Mouse (Mus musculus): ENCODE results near the gene Cuta. TPM values are rescaled to one million over a fixed set of nuclear protein-coding genes. Genes with fewer than 3 reads are reported as not detected.

The Cuta gene
- polyA plus RNA-seq, 1 experiment from 2014 or later: 172 TPM

DNA sequence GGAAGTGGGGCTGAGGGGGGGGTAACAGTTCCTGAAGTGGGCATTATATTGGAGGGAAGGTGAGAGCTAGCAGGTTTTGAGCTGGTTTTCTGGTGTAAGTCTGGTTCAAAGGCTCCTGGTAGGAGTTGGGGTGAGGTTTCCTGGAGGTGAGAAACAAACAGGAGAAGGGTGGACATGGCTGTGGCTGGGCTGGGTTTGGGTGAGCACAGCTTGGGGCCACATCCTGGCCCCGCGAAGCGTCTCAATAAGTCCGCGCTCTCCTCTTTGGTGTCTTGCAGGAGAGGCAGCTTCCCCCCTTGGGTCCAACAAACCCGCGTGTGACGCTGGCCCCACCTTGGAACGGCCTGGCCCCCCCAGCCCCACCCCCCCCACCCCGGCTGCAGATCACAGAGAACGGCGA lies 30.9 kb upstream of the Cuta start:
- Histone ChIP-seq H3K9me3 (replicated peaks) (no peaks in the 10 kb centered on the region), H3K4me2 (no peak overlapping the region), H3K27ac (no peak overlapping the region), H3K4me3 (no peak overlapping the region), H3K4me1 (peaks cover 35% of the 10 kb centered on the region), H3K9ac (no peak overlapping the region), H3K36me3 (ENCODE audit: poor library complexity, severe bottlenecking) (peaks cover 68% of the 10 kb centered on the region), H3K27me3 (no peaks in the 10 kb centered on the region)
- 66% methylated on average over 6 of the region's 12 CpGs for WGBS
- ATAC-seq: no peak

DNA sequence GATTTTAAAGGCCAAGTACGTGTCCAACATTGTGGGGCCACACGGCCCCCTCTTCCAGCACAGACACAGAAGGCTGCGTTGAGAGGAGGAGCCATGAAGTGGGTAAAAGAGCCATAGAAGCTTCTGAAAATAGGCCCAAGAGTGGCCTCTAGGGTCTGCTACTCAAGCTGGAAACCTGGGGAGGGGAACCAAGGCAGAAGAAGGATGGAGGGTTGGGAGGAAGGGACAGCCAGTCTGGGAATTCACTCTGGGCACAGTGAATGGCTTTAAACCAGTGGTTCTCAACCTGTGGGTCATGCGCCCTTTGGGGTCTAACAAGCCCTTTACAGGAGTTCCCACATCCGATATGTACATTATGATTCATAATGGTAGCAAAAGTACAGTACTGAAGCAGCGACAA lies 29.9 kb upstream of the Cuta start:
- Histone ChIP-seq H3K9ac (no peak overlapping the region), H3K36me3 (ENCODE audit: poor library complexity, severe bottlenecking) (peaks cover 68% of the 10 kb centered on the region), H3K4me1 (peaks cover 25% of the 10 kb centered on the region), H3K4me2 (no peak overlapping the region), H3K27ac (no peak overlapping the region), H3K4me3 (no peak overlapping the region), H3K9me3 (replicated peaks) (no peaks in the 10 kb centered on the region), H3K27me3 (no peaks in the 10 kb centered on the region)
- WGBS: 84% methylated on average over 6 of the region's 6 CpGs
- ATAC-seq: no peak

DNA sequence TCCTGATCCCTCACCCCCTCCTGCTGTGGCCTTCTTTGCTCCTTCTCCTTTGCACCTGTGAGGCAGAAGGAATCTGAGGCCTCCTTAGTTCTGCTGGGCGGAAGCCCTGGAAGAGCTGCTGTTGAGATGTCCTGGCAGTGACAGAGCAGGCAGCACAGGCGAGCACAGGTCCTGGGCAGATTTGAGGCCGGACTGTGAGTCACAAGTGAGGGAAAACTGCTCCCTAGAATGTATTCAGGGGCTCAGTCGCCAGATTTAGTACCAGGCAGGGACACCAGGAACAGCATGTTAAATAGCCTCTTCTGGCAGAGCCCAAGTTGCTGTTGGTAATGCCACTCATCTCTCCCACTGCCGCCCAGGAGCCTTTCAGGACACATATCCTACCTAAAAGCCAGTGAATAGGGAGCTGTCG lies 28.8 kb upstream of the Cuta start:
- Histone ChIP-seq H3K27ac (no peak overlapping the region), H3K36me3 (ENCODE audit: poor library complexity, severe bottlenecking) (peaks cover 77% of the 10 kb centered on the region), H3K9me3 (replicated peaks) (no peaks in the 10 kb centered on the region), H3K4me3 (no peak overlapping the region), H3K4me2 (no peak overlapping the region), H3K9ac (no peak overlapping the region), H3K27me3 (no peaks in the 10 kb centered on the region), H3K4me1 (peaks cover 17% of the 10 kb centered on the region)
- no peak for ATAC-seq
- WGBS: 78% methylated on average over 6 of the region's 6 CpGs

GRCm38 (mm10) chr17:26967477-26967876 lies 28.1 kb upstream of the Cuta start:
- Histone ChIP-seq H3K9me3 (replicated peaks) (no peaks in the 10 kb centered on the region), H3K27me3 (no peaks in the 10 kb centered on the region), H3K4me3 (no peak overlapping the region), H3K9ac (no peak overlapping the region), H3K36me3 (ENCODE audit: poor library complexity, severe bottlenecking) (peaks cover 85% of the 10 kb centered on the region), H3K4me1 (peaks cover 15% of the 10 kb centered on the region), H3K27ac (no peak overlapping the region), H3K4me2 (no peak overlapping the region)
- 89% methylated on average over 6 of the region's 6 CpGs for WGBS
- ATAC-seq: no peak

GRCm38 (mm10) chr17:26966993-26967392 lies 27.6 kb upstream of the Cuta start:
- no peak overlapping the region for H3K4me3 ChIP-seq
- H3K9ac ChIP-seq: no peak overlapping the region
- no peak overlapping the region for H3K4me2 ChIP-seq
- H3K36me3 ChIP-seq (ENCODE audit: poor library complexity, severe bottlenecking): peaks cover 89% of the 10 kb centered on the region
- no peak for ATAC-seq
- H3K27ac ChIP-seq: no peak overlapping the region
- no peaks in the 10 kb centered on the region for H3K27me3 ChIP-seq
- H3K4me1 ChIP-seq: peaks cover 10% of the 10 kb centered on the region
- H3K9me3 ChIP-seq (replicated peaks): no peaks in the 10 kb centered on the region
- 91% methylated on average over 11 of the region's 11 CpGs for WGBS

GRCm38 (mm10) chr17:26961572-26962240 lies 22.3 kb upstream of the Cuta start:
- Histone ChIP-seq H3K27me3 (no peaks in the 10 kb centered on the region), H3K9ac (no peak overlapping the region), H3K27ac (no peak overlapping the region), H3K4me1 (no peaks in the 10 kb centered on the region), H3K9me3 (replicated peaks) (no peaks in the 10 kb centered on the region), H3K4me2 (no peak overlapping the region), H3K36me3 (ENCODE audit: poor library complexity, severe bottlenecking) (peaks cover 99% of the 10 kb centered on the region), H3K4me3 (no peak overlapping the region)
- 93% methylated on average over 21 of the region's 21 CpGs for WGBS
- no peak for ATAC-seq

DNA sequence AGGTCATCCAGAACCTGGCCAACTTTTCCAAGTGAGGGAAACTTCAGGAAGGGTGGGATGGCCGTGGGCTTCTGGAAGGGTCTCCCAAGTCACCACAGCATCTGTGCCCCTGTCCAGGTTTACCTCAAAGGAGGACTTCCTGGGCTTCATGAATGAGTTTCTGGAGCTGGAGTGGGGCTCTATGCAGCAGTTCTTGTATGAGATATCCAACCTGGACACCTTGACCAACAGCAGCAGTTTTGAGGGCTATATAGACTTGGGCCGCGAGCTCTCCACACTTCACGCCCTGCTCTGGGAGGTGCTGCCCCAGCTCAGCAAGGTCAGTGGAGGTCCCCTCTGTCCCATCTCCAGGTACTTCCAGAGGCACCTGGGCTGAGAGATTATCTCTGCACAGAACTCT lies 20.4 kb upstream of the Cuta start:
- peaks cover under 1% of the 10 kb centered on the region; the same call in 1 of the 2 replicates for H3K4me1 ChIP-seq
- H3K9ac ChIP-seq: no peak overlapping the region
- 97% methylated on average over 4 of the region's 4 CpGs for WGBS
- H3K36me3 ChIP-seq (ENCODE audit: poor library complexity, severe bottlenecking): peaks cover 99% of the 10 kb centered on the region
- no peak for ATAC-seq
- no peaks in the 10 kb centered on the region for H3K9me3 ChIP-seq (replicated peaks)
- H3K4me2 ChIP-seq: no peak overlapping the region
- H3K27me3 ChIP-seq: no peaks in the 10 kb centered on the region
- H3K27ac ChIP-seq: no peak overlapping the region
- no peak overlapping the region for H3K4me3 ChIP-seq

DNA sequence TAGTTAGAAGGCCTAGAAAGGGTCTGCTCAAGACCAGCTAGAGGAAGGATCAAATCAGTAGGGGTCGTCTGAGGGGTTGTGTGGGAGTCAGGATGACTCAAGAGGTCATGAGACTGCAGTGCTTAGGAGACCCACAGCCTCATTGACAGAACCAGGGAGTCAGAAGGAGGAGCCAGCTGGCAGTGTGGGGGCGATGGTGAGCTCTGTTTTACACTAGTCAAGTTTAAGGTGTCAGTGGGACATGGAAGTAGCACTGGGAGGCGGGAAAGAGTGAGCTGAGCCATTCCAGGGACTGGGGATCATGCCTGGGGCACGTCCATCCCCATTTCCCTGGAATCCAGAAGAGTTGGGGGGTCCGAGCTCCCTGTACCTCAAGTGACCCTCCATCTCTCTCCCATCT lies 19.5 kb upstream of the Cuta start:
- no peak for ATAC-seq

DNA sequence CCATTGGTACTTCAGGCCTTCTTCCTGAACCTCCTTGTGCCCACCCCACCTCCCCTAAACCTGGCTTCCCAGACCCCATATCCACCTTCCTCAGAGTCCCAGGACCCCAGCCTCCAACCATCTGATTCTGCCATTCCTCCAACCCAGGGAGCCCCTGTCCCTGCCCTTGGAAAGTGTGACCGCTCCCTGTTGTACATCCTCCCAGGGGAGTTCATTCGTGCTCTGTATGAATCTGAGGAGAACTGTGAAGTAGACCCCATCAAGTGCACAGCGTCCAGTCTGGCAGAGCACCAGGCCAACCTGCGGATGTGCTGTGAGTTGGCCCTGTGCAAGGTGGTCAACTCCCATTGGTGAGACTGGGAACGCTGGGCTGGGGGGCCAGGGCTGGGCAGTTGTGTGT lies 18.5 kb upstream of the Cuta start:
- WGBS: 92% methylated on average over 5 of the region's 5 CpGs
- Histone ChIP-seq H3K4me3 (no peak overlapping the region), H3K4me1 (peaks cover 17% of the 10 kb centered on the region), H3K9me3 (replicated peaks) (no peaks in the 10 kb centered on the region), H3K4me2 (no peak overlapping the region), H3K9ac (no peak overlapping the region), H3K27me3 (no peaks in the 10 kb centered on the region), H3K36me3 (ENCODE audit: poor library complexity, severe bottlenecking) (peaks cover 91% of the 10 kb centered on the region), H3K27ac (no peak overlapping the region)
- ATAC-seq: no peak

More for the DNA sequence above, 19.5 kb upstream of the Cuta start:
- 57% methylated on average over 5 of the region's 5 CpGs for WGBS
- no peaks in the 10 kb centered on the region for H3K27me3 ChIP-seq
- H3K9me3 ChIP-seq (replicated peaks): no peaks in the 10 kb centered on the region
- H3K36me3 ChIP-seq (ENCODE audit: poor library complexity, severe bottlenecking): peaks cover 93% of the 10 kb centered on the region
- H3K4me2 ChIP-seq: no peak overlapping the region
- no peak overlapping the region for H3K4me3 ChIP-seq
- no peak overlapping the region for H3K9ac ChIP-seq
- H3K4me1 ChIP-seq: peaks cover 7% of the 10 kb centered on the region
- no peak overlapping the region for H3K27ac ChIP-seq

- WGBS: 91% methylated on average over 18 of the region's 18 CpGs
- no peak for ATAC-seq
- peaks cover 83% of the 10 kb centered on the region for H3K36me3 ChIP-seq (ENCODE audit: poor library complexity, severe bottlenecking)
- no peaks in the 10 kb centered on the region for H3K27me3 ChIP-seq
- peaks cover 27% of the 10 kb centered on the region for H3K4me1 ChIP-seq
- no peak overlapping the region for H3K4me3 ChIP-seq
- H3K27ac ChIP-seq: no peak overlapping the region
- H3K9ac ChIP-seq: no peak overlapping the region
- H3K4me2 ChIP-seq: no peak overlapping the region
- no peaks in the 10 kb centered on the region for H3K9me3 ChIP-seq (replicated peaks)
Measured at GRCm38 (mm10) chr17:26956895-26957294, 17.5 kb upstream of the Cuta start.

GRCm38 (mm10) chr17:26956309-26956708 lies 16.9 kb upstream of the Cuta start:
- no peak overlapping the region for H3K4me3 ChIP-seq
- 86% methylated on average over 5 of the region's 5 CpGs for WGBS
- no peaks in the 10 kb centered on the region for H3K9me3 ChIP-seq (replicated peaks)
- no peak overlapping the region for H3K9ac ChIP-seq
- H3K4me2 ChIP-seq: no peak overlapping the region
- no peak overlapping the region for H3K27ac ChIP-seq
- H3K27me3 ChIP-seq: no peaks in the 10 kb centered on the region
- no peak for ATAC-seq
- peaks cover 33% of the 10 kb centered on the region for H3K4me1 ChIP-seq
- H3K36me3 ChIP-seq (ENCODE audit: poor library complexity, severe bottlenecking): peaks cover 77% of the 10 kb centered on the region

DNA sequence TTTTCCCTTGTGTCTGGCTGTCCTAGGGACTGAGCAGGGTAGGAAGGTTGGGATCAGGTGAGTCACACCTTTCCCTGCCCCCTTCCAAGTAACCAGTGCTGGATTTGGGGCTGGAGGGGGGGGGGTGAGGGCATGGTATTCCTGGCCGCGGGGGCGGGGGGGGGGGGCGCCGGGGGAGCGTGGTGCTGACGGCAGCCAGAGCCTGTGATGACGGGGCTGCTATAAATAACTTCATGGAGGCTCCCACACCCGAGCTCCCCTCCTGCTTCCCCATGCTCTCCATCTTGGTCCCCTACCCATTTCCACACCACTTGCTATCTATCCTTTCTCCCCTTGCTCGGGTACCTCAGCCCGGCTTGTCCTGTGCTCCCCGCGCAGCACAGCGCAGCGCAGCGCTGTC lies 14.4 kb upstream of the Cuta start:
- H3K36me3 ChIP-seq (ENCODE audit: poor library complexity, severe bottlenecking): peaks cover 51% of the 10 kb centered on the region
- peak overlapping the region; percentile 43 for H3K4me3 ChIP-seq
- peak overlapping the region; percentile 93 for H3K4me2 ChIP-seq
- H3K4me1 ChIP-seq: peaks cover 58% of the 10 kb centered on the region
- WGBS: 15% methylated on average over 11 of the region's 16 CpGs
- no peak for ATAC-seq
- H3K9me3 ChIP-seq (replicated peaks): no peaks in the 10 kb centered on the region
- H3K27me3 ChIP-seq: no peaks in the 10 kb centered on the region
- H3K9ac ChIP-seq: peak overlapping the region; percentile 71
- no peak overlapping the region; the same call in 1 of the 2 replicates for H3K27ac ChIP-seq

DNA sequence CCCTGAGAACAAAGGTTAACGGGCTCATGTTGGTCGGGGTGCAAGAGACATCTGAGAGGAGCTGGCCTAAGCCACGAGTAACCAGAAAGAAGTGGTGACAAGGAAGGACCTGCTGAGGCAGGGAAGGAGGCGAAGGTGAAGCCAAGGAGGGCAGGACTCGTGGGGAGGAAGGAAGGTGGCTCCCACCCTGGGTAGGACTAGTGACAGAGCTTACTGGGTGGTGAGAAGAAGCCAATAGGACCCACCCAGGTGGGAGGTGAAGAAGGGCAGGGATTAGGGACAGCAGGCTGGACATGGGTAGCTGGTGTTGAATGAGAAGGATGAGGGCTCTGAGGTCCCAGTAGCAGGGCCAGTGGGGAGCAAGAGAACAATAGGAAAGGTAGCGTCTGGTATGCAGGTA lies 13.8 kb upstream of the Cuta start:
- WGBS: 26% methylated on average over 6 of the region's 6 CpGs
- Histone ChIP-seq H3K9ac (peak overlapping the region; percentile 71), H3K27me3 (no peaks in the 10 kb centered on the region), H3K4me1 (peaks cover 60% of the 10 kb centered on the region), H3K9me3 (replicated peaks) (no peaks in the 10 kb centered on the region), H3K4me3 (peak overlapping the region; percentile 43), H3K27ac (no peak overlapping the region), H3K36me3 (ENCODE audit: poor library complexity, severe bottlenecking) (peaks cover 46% of the 10 kb centered on the region), H3K4me2 (peak overlapping the region; percentile 93)
- no peak for ATAC-seq
